Mouse (Mus musculus): ENCODE data around the gene Fblim1.
"Not testable (repeated sequence)": the region's sequence is repeated elsewhere in the genome, so short reads cannot be mapped to it uniquely, and the experiment has no call there.

Fblim1 gene

DNA sequence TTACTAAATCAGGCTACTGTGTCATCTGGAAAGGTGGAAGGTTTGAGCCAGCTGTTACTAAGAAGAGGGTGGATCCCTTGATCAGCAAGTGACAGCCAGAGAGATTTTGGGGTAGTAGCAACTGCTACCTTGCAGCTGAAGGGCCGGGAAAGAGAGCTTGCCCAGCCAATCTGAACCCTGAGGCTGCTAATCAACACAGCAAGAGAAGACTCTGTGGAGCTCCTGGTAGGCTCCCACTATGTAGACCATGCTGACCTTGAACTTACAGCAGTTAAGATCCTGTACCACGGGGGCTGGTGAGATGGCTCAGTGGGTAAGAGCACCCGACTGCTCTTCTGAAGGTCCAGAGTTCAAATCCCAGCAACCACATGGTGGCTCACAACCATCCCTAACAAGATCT is 41.2 kb downstream of the Fblim1 start:
- no peak for DNase-seq

GRCm38 (mm10) chr4:141564209-141564608 is 41.7 kb downstream of the Fblim1 start:
- peak; percentile 27 for DNase-seq

DNA sequence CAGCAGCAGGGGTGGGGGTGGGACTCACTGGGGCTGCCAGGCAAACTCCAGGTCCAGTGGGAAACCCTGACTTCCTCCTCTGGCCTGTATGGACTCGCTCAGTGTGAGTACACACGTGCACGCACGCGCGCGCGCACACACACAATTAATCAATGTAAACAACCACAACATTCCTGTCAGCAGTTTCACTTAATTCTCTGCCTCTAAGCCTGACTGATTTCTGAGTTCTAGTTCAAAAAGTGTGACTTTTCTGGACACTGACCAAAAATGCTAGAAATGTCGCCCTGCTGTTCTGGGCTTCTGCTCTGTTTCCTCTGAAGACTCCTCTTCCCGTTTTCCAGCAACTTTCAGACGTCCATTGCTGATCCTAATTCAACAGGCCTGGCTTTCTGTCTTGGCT is 43.6 kb downstream of the Fblim1 start:
- no peak for DNase-seq

DNA sequence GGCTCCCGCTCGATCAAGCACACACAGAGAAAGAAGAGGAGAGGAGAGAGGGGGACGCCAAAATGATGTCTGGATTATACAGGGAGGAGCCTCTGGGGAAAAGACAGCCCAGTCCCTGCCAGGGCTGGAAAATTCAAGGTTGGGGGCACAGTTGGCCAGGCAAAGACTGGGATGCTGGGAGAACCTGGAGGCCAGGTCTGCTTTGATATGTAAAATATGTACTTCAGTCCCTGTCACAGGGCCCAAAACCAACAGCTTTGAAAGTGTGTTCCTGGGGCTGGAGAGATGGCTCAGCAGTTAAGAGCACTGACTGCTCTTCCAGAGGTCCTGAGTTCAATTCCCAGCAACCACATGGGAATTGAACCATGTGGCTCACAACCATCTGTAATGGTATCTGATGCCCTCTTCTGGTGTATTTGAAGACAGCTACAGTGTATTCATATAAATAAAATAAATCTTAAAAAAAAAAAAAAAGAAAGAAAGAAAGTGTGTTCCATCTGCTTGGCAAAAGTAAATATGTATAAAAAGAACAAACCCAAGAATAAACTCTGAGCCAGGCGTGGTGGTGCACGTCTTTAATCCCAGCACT is 44.5 kb downstream of the Fblim1 start:
- DNase-seq, result not testable (repeated sequence)

- peak; percentile 86 for DNase-seq
Observed at GRCm38 (mm10) chr4:141559898-141560263, 46.0 kb downstream of the Fblim1 start.

- DNase-seq, result peak; percentile 92
Observed at GRCm38 (mm10) chr4:141559131-141559897, 46.6 kb downstream of the Fblim1 start.

GRCm38 (mm10) chr4:141558658-141559057 is 47.2 kb downstream of the Fblim1 start:
- DNase-seq, result peak; percentile 65

DNA sequence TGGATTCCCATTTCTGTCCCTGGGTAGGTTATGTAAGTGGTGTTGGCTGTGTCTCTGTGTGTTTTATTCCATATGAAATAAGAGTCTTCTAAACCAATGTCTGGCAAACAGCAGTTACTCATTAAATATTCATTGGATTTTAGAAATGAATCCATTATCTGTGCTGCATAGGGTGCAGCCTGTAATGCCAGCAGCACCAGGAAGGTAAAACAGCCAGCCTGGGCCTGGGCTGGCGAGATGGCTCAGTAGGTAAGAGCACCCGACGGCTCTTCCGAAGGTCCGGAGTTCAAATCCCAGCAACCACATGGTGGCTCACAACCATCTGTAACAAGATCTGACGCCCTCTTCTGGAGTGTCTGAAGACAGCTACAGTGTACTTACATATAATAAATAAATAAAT is 49.7 kb downstream of the Fblim1 start:
- DNase-seq, result not testable (repeated sequence)

DNA sequence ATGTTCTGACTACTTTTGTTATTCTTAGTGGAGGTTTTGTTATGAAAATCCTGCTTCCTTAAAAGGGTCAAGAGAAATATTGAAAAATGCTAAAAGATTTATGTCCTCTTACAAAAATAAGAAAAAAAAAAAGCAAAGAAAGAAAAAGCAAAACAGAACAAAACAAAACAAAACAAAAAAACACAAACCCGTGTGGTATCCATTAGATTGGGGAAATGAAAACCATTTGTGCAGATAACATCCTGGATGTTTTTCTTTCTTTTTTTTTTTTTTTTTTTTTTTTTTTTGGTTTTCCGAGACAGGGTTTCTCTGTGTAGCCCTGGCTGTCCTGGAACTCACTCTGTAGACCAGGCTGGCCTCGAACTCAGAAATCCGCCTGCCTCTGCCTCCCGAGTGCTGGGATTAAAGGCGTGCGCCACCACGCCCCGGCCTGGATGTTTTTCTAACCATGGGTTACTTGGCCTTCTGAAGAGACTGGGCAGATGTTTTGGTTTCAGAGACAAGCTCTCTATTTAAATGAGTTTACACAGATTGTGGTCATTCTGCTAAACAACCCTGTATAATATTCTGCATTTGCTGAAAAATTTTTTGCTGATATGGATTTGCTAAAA is 51.5 kb downstream of the Fblim1 start:
- not testable (repeated sequence) for DNase-seq

DNA sequence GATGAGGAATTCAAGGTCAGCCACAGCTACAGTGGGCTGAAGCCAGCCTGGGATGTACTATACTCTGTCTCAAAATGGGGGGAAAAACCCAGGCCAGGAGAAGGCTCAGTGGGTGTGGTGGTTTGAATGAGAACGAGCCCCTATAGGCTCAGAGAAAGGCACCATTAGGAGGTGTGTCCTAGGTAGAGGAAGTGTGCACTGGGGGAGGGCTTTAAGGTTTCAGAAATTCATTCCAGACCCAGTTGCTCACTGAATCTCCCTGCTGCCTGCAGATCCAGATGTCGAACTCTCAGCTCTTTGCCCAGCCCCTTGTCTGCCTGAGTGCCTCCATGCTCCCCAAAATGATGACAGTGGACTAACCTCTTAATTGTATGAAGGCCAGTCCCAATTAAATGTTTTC is 53.4 kb downstream of the Fblim1 start:
- DNase-seq, result no peak

DNA sequence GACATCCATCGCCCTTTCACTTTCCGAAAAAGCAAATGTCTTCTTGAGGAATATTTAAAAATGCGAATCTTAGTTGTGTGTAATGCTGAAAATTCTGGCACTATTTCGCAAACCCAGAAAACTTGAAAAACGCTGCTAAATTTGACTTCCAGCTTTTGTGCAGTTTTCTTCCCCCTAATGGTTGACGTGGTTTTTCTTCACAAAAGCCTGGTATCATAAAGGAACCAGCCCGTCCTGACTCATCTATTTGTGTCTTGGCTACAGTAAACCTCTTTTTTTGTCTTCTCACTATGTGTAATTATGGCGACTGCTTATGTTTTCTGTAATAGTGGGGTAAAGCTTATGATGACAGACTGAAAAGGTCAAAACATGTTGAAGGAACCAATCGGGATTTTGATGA is 58.6 kb downstream of the Fblim1 start:
- no peak for DNase-seq

DNA sequence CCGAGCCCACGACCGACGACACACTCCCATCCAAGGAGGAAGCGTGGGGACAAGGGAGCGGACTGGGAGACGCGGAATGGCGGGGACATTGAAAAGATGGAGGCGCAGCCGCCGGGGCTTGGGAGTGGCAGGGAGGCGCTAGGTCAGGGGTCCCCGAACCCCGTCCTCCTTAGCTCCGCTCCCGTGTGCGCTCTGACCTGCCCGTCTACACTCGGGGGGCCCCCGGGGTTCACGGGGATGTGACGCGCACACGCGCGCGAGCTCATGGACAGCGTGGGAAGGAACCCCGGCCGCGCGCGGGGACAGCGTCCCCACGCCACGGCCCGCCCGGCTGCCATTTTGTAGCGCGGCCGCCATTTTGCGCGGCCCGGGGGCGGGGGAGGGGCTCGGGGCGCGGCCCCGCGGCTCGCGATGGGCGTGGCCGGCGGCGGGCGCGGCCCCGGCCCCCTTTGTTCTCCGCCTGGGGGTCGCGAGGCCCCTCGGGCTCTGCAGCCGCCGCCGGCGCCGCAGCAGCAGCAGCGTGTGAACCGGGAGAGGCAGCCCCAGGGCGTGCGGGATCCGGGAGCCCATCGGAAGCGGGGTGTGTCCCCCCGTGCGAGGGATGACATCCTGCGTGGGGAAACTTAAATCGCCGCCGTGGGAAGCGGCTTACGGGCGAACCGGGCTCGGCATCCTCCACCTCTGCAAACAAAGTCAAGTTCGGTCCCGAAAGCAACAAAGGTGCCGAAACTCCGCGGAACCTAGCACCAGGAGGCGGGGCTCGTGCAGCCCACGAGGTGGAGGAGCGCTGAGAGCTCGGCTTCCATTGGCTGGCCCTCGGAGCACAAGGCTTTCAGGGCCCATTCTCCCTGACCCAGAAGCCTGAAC is 59.3 kb downstream of the Fblim1 start:
- peak; percentile 92 for DNase-seq

DNA sequence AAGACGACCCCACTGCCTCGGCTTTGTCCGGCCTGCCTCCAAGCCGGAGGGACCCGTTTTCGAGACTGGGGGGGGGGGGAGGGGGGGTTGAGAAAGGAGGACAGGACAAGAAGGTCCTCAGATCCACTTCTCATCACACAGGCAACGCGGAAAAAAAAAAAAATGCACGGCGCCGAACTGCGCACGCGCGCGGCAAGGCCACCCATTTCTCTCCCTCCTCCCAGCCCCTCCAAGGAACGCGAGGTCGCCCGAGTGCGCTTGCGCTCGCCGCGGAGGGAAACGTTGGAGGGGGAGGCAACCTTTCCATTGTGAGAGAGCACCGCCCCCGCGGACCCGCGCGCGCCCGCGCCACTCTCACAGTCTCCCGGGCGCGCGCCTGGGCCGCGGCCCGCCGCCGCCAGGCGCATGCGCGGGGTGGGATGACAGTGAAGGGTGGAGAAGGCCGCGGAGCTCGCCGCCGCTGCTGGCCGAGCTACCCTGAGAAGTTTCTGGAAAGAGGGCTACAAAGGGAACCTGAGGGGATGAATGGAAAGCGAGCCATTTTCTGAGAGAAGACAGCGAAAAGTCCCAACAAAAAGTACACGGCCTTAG is 60.1 kb downstream of the Fblim1 start:
- peak; percentile 100 for DNase-seq

GRCm38 (mm10) chr4:141545071-141545742 is 60.7 kb downstream of the Fblim1 start:
- DNase-seq, result no peak

GRCm38 (mm10) chr4:141544536-141544935 is 61.4 kb downstream of the Fblim1 start:
- DNase-seq, result no peak

DNA sequence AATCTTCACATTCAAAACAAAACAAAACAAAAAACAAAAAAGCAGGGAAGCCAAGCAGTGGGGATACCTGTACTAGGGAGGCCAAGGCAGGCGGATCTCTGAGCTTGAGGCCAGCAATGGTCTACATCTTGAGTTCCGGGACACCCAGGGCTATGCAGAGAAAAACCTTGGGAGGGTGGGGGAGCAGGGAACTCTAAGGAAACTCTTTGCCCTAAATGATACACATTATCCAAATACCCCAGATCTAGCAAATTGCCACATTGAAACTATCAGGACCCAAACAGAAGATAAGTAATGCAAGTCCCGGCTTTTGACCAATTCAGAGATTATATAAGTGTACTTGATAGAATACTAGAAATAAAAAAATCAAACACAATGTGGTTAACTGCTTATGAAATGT is 62.3 kb downstream of the Fblim1 start:
- no peak for DNase-seq

DNA sequence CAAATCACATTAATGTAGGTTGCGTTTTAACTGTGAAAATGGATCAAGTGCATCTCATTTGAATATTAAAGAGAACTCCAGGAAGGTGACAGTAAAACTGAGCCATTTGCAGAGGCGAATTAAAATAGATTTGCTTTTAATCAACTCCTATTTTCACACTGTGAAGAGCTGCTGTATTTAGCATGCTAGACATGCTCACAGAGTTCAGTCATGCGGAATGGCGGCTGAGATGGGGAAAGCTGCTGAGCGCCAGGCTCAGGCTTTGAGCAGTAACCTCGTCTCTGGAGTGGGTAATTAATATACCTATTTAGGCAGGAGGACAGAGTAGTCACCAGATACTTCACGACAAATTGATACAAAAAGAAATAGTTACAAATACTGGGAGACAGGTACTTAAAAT is 64.0 kb downstream of the Fblim1 start:
- DNase-seq, result peak; percentile 81

GRCm38 (mm10) chr4:141540844-141541243 is 65.1 kb downstream of the Fblim1 start:
- DNase-seq, result no peak

DNA sequence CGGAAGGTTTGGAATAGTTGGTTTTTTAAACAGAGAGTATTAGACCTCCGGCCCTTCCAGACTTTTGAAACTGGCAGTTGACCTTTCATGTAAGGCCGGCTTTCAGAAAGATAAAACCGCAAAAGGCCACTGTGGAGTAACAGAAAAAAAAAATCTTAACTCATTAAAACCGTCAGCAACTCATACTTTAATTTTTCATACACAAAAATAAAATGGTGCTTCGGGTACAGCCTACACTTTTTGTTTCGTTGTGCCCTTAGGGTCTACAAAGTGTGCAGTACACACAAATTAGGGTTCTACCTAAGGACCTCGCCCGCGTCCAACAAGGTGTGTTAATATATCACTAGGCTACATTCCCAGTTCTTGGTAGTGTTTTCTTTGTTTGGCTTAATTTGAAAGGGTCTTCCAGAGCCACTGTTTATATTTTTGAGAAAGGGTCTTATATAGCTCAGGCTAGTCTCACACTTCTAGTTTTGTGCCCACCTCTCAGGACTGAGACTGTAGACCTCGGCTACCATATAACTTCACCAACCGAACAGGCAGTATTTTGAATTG is 66.6 kb downstream of the Fblim1 start:
- no peak for DNase-seq

DNA sequence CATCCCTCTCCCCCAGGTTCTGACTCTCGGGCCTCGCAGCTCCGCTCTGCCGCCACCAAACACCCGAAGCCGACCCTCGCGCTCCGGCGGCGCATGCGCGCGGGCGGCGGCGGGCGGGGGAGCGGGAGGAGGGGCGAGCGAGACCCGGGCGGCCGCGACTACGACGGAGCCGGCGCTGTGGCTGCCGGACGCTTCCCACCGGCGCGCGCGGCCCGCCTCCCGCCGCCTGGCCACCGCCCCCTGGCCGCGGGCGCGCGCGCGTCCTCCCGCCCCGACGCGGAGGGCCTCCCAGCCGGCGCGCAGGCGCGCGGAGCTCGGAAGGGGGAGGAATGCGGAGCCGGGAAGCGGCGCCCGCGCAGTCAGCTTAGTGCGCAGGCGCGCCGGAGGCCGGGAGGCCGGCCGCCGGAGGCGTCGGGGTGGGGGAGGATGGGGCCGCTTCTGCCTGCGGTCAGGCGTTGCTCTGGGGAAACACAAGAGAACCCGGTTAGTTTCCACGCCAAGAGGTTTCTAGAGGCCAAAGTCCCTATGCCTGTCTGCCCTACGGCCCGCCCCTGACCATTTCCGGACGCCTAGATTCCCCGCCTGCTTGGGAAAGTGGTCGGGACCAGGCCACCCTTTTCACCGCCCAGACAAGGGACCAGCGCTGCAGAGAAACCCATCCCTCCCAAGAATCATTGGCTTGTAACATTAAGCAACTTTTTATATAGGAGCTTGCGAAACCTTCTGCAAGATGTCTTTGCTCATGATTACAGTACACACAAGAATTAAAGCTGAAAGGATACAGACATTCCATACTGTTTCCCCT is 67.3 kb downstream of the Fblim1 start, which contains the start of gene Spen:
Spen (minus strand) TSS at position 190 of the 805 bp plus-strand sequence.
- peak; percentile 97 for DNase-seq
